Mouse (Mus musculus): ENCODE measurements around the gene Opcml.

The Opcml gene

DNA sequence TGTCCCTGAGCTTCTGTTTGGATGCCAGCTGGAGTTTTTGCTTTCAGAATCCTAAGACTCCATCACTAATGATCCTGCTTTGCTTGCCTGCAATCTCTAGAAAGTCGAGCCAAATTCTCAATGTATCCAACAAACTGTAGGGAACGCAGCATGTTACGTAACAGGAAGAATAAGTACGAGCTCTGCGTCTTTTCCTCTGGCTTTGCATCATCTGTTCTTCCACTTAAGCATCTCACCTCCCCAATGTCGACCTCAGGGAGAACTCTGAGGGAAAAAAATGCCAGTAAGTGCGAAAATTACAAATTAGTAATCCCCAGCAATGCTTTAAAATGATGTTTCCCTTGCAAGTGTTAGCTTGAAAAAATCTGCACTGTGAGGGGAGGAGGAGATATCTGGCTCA lies 222.1 kb downstream of the Opcml start:
- no peak for DNase-seq

DNA sequence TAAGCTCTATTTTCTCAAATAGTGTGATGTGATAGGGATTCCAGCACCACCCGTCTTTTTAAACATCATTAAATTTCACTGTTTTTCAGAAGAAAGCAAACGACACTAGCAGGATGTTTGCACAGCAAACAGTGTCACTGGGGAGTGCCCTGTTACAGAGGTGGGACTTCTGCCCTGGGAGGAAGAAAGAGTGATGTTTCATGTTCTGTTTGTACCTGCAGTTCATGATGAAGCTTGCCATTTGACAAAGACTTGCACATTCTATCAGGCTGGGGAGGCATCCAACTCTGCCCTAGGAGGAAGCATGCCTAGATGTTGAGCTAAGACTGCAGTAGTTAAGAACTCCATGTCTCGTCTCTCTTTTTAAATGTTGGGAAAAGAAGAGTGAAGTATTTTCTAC lies 222.6 kb downstream of the Opcml start:
- DNase-seq, result no peak

DNA sequence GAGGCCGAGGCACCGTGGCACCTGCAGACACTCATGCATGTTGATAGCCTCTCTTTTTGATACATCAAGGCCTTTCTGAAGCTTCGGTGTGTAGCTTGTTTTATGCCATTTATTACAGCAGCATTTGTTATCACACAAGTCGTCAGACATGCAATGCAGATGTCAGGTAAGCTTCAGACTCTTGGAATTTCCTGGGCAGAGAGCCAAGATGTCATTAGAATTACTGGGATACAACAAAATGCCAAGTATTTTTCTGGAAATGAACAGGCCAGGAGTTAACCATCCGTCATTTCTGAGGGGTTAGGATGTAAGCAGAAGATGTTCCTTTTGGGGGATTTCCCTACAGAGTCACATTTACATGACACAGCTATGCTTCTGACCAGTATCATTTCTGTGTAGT lies 237.6 kb downstream of the Opcml start:
- no peak for DNase-seq

DNA sequence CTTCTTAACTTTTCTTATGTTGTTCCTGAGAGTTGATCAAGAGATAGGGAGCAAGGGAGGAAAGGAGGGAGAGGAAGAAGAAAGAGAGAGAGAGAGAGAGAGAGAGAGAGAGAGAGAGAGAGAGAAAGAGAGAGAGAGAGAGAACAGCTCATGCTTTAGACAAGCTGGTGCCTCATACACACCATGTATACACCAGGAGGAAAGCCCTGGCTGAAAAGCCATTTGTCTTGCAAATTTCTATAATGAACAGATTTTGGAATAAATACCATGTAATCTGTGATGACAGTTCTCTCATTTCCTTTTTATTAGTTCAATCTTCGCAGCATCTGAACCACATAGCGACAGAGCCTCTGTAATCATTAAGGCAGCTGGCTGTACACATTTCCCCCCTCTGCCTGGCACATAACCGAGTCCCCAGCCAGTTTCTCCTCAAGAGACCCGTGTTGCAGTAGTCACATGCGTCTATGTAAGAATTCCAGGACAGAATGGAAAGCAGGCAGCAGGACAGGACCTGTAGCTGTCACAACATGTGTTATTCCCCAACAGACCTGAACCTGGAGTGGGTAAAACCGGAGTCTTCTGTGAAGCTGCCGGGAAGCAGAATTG lies 238.3 kb downstream of the Opcml start:
- no peak for DNase-seq

DNA sequence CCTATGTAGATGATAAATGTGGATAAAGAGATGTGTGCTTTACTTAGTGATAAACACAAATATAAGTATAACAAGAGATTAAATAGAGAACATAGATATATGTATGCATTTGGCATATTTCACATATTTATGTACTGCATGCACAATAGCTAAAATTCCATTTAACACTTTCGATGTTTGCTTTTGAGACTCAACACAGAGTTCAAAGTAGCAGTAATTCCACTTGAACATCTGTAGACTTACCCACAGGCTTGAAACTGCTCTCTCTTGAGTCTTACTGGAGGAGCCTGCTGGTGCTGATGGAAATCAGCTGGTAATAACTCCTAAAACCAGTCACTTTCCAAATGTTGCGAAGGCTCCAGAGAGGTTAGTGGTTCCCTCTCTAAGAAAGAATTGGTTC lies 258.6 kb downstream of the Opcml start:
- DNase-seq, result no peak

DNA sequence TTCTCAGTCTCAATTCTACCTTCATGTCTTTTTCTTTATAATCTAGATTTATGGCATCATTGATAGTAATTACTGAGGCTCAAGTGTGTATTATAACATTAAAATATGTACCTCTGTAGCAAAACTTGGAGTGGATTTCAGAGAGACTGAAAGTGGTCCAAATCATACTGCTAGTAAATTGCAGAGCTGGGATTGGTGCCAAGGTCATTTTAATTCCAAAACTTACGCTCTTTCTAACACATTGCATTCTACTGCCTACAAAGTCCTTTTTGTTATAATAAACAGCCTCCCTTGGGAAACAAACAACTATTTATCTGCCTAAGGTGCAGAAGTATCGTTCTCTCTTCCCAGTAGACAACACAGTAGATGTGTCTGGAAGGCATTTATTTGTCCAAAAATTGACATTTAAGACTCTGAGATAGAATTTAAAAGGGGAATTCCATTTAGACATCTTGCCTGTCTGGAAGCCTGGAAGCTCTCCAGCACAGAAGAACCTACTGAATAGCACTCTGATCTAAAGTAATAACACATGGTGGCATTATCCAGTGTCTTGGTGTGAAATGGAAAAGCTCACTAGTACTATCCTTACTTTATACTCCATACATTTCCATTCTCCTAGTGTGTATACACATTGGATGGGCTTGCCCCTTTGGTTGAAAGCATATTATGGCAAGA lies 266.7 kb downstream of the Opcml start:
- DNase-seq, result no peak

DNA sequence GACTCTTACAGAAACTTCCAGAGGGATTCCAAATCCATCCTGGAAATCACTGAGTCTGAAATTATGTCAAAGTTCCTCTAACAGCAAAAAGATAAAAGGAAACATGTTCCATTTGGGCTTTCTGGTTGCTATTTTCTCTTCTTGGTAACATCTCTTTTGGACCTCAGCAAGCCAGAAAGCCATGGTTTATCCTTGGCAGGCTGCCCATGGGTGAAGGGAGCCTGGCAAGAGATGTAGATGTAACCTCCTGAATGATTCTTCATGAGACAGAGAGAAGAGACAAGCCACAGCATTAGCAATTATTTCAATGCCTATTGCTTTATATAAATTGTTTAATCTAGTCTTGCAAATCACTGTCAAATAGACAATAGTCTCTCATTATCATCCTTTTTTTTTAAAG lies 274.6 kb downstream of the Opcml start:
- no peak for DNase-seq

DNA sequence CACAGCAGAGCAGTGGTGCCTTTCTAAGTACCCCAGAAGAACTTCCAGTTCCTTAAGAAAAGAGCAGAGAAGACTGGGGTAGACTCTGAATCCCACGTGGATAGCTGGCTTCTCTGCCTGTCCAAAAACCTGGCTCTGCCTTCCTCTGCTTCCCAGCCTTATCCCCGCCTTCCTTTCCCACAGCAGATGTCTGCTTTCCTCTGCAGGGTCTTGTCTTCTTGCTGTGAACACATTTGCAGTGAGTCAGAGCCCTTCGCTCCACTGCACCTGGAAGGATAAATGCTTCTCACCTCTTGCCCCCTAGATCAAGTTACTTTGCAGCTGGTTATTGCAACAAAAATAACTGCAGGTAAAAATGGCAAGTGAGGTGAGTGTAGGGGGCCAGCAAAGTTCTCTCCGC lies 290.1 kb downstream of the Opcml start:
- DNase-seq, result no peak

DNA sequence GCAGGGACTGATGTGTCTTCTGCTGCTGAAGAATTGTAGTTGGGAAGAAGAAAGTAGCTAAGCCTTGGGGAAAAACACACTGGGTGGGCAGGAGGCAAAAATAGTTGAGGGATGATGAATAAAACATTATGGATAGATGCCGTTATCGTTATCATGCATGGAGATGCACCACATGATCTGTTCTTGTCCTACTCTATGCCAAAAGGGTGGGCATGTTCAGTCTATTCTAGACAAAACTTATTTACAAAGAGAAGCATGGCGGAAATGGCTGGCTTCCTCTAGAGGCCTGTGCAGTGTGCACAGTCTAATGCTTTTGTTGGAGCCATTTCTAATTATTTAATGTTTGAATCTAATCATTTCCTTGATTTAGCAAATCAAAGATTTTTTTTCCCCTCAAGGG lies 293.2 kb downstream of the Opcml start:
- DNase-seq, result no peak

DNA sequence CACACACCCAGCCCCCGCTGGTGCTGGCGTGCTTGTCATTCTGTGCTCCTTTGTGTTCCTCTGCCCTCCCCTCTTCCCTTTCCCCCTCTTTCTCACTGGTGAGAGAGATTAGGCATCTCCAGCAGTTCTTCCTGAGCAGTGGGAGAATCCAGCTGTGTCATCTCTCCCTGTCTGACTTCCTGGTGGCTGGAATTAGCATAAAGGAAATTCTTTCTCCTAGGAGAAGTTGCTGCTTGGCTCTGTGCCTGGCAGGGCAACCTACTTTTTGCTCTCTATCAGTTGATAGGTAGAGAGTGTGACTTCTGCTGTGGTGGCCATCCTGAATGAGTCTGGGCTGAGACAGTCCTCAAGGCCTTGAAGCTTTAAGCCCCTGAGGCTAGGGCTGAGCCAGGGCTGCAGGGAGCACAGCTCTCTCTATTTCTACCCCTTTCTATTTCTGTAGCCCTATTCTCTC lies 293.7 kb downstream of the Opcml start:
- peak; percentile 1 for DNase-seq

DNA sequence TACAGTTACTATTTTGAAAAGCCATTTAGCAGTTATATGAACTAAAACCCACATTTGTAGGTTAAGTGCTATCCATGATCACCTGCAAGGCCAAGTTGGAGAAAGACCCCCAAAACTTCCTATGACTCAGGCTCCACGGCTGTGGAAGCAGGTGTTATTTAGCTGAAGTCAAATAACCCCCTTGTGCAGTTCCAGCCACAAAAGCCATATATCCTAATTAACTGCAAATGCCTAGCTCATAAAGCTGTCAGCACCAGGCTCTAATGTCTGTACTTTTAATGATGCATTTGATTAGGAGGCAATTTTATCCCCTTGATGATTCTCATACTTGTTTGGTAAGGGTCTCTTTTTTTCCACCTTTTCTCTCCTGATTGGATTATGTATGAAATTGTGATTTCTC lies 300.8 kb downstream of the Opcml start:
- no peak for DNase-seq

DNA sequence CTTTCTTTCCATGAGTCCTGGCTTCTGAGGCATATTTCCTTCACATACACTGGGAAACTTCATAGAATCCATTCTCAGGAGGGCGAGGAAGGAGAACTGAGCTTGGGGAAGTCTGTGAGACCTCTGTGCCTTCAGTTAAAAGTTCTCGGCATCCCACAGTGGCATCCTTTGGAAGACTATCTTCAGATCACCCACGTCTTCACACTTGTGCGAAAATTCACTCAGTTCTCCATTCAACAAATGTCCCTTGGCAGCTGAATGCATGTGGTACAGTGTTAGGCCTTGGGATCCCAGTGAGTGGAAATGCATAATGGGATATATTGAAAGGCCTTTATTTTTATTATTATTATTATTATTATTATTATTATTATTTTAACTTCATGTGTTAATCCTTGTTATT lies 304.1 kb downstream of the Opcml start:
- no peak for DNase-seq

DNA sequence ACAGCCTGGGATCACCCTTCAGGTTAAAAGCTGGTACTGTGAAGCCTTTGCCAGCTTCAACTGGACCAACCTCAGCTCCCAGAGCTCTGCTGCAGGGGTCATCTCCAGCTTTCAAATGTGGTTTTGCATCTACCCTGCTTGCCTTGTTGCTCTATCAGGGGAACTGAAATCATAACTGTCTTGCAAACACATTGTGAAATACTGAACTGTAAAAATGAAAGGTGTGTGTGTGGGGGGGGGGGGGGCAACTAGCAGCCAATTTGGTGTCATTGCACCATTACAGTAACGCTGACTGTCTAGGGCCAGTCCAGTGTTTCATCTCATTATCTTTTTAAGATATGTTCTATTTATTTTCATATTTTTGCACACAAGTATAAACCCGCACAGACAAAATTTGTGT lies 305.6 kb downstream of the Opcml start:
- DNase-seq, result no peak

DNA sequence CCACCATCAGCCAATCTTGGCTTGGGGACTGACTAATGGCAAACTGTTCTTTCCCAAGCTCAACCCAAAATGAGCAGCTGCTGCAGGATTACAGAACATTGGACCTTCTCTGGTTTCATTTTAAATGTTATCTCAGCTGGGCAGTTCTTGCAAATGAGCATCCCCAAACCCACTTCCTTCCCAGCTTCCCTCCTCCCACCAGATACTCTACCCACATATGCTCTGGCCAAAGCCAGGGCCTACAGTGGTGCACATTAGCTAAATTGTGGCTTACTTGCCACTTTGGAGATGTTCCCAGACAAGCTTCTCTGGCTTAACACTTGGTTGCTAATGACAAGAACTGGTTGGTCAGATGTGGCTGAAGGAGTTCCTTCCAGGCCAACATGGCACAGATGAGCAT lies 311.4 kb downstream of the Opcml start:
- DNase-seq, result no peak

DNA sequence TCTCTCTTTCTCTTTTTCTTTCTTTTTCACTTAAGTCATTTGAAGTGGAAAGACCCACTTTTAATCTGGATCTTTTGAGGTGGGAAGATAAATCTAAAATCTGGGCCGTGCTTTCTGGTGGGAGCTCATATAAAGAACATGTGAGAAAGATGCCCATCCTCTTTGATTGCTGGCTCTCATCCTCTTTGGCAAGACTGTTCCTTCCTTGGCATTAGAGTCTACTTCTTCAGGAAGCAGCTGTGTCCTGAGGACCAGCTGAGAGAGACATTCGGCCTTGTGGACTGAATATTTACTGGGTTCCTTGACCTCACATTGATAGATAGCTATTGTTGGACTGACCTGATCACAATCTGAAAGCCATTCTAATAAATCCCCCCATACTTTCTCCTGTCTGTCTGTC lies 331.3 kb downstream of the Opcml start:
- DNase-seq, result no peak

DNA sequence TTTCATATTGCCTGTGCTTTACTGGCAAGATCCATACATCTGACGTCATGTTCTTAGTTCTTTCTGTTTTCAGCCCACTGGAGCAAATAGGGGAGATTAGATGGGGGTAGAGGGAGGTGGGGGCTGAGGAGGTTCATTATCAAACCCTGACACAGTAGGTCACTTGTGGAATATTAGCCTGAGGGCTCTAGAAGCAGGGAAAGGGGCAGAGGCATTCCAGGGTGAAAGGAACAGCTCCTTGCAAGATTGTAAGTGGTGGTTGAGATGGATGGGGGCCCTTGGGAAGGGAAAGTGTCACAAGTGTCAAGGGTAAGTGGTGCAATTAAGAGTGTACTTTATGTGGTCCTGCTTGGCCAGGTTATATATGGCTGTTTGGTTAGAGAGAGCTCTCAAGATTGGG lies 338.2 kb downstream of the Opcml start:
- no peak for DNase-seq

DNA sequence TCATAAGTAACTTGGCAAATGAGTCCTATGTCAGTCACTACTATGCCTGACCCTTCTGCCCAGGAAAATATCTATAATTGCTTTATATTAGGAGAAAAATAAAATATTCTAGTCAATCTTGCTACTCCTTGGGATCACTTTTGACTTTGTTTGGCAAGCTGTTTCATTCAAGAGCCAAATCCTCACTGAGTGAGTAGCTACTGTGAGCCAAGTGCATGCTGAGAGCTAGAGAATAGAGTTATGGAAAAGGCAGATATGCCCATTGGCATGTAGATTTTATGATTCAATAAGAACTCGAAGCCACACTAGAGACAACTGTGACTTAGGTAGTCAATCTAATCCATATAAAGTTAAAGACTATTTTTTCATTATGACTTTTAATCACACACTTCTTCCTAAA lies 340.9 kb downstream of the Opcml start:
- DNase-seq, result no peak

DNA sequence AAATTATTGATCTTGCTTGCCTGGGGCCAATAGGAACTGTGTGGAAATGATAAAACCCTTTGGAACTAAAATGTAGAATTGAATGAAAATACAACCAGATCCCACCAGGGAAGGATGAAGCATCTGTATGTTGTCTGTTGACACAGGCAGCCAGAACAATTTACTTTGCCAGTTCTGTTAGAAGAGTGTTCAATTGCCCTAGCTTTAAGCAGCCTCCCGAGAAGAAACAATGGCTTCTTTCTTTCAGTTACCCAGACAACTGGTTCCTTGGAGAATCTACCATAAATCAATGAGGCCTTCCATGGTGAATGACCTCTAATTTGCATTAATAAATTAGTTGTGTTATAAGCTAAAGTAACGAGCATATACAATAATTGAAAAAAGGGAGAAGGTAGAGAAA lies 346.0 kb downstream of the Opcml start:
- DNase-seq, result no peak

DNA sequence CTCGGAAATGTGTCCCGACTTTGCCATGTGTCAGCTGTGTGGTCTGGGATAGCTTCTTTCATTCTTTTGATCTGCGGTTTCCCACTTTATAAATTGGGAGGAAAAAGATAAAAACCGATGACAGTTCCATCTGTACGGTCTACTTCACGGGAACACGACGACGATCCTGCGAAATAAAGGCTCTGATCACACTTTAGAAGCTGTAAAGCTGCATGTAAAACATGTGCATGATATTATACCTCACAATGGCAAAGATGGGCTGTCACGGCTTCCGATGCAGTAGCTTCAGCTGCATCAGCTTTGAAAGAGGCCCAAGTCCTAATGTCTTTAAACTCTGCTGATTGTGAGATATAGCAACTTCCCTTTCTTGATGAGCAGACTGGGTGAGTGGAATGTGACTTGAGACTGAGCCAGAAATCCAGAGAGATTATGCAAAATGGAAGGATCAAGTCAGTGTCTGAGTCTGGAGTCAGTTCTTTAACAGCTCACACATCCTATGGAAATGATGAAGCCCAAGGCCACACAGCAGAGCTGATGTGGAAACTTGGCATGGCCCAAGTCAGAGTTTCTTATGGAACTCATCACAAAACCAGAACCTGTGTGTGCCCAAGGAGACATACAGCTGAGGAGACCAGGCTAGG lies 349.5 kb downstream of the Opcml start:
- no peak for DNase-seq

DNA sequence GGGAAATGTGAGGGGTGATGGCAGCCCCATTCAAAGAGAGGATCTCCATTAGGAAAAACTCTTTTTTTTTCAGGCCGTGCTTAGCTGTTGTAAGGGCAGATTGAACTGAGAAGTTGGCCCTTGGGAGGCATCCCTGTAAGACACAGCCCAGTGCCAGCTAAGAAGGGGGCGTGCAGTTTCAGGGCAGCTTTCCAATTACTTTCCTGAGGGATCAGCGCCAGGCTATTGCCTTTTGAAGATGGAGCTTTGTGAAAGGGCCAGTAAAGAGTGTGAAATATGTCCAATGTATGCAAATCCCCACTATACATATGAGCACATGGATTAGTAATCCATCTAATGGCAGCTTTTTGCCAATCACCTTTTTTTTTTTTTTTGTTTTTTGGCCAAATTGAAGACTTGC lies 358.9 kb downstream of the Opcml start:
- no peak for DNase-seq

DNA sequence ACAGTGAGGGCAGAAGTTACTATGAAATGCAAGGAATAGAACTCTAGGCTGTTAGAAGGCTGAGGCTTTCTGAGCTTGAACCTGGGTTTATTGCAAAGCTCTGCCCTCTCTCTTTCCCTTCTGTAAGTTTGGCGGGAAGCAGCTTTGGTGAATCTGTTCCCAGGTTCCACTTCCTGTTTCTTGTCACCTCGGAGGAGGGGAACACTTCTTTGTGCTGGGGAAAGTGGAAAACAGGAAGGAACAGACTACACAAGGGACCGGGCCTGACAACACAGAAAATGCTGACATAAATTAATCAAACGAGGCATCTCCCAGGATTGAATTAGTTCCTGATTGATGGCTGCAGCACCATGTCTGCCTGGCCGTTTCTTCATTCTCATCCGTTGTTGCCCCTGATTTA lies 363.2 kb downstream of the Opcml start:
- no peak for DNase-seq

DNA sequence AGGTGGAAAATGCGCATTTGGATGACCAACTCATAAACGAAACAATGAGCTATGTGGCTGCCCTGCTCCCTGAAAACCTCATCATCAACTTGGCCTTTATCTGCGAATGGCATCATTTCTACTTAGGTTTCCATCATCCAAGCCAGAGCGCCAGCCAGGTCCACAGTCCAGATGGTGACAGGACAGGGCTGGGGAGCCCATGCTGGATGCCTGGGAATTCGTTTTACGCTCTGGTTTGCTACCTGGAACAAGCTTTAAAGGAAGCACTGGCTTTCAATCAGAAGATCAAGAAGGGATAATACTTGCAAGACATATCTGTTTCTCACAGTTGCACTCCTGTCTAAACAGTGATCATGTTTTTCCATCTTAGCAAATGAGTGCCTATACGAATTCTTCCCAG lies 366.5 kb downstream of the Opcml start:
- peak; percentile 17 for DNase-seq

DNA sequence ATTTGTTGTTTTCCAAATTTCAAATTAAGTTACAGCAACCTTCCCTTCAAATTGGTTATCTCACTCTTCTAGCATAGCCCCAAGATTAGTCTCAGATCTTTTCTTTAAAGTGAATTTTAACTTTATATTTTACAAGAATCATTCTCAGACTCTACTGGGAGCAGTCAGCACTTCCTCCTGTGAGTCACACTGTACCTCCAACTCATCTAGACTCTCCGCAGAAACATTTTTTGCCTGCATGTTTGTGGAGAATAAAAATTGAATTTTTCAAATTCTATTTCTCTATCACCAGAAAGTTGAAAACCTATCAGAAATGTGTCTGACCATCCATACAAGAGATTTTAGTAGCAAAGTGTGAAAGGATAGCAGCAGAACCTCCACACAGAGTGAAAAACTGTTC lies 370.4 kb downstream of the Opcml start:
- no peak for DNase-seq

DNA sequence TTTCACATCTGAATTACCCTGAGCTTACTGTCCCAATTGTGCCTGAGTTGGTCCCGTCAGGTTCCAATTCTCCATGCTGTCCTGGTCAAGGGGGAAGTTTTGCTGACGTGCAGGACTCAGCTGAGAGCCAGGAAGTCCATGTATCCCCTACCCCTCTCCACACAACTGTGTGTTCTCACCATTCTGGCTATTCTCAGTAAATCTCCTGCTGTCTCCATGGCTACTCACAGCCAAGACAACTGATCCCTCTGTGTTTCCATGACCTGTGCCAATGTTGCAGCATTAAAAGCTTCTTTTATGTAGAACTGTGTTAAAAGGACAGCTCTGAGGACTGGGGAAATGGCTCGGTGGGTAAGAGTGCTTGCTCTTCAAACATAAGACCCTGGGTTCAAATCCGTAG lies 373.4 kb downstream of the Opcml start:
- DNase-seq, result no peak

DNA sequence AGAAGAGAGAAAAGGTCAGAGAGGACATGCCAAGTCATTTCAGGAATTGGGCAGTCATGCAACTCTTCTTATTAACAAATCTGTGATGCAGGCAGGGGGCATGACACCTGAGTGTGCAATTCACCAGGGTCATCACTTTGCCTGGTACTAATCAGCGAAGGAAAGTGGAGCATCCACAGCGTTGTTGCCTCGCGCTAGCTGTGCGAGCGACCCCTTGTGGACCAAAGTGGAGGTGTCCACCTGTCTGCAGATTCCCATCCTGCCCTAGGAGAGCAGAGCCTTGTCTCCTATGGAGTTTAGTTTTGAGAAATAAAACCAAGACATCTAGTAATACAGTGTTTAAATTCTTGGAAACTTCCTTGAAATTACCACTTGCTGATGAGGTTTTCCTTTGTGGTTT lies 381.3 kb downstream of the Opcml start:
- DNase-seq, result peak; percentile 36

Measured in cerebellum, adult 9-11 months (tissue).